Mouse (Mus musculus) adrenal gland, postnatal 25 days (tissue): ENCODE results near the gene Gper1. TPM values are rescaled to one million over a fixed set of nuclear protein-coding genes. Genes with fewer than 3 reads are reported as not detected.
"Not testable (repeated sequence)": the region's sequence is repeated elsewhere in the genome, so short reads cannot be mapped to it uniquely, and the experiment has no call there.

Experiments used
- DNase-seq: peaks from one replicate; pipeline ENCODE4 v3.0.0; 2021; ENCODE audit warnings: mixed read lengths
- total RNA-seq: library from RNA; stranded (reverse); gene quantifications from 2 replicates; pipeline ENCODE4 v1.2.3, GENCODE M21; 2021

The Gper1 gene
- total RNA-seq, 1 experiment from 2014 or later = 4.8 TPM

- DNase-seq = not testable (repeated sequence)
These were observed 32.4 kb upstream of the Gper1 start for GRCm38 (mm10) chr5:139390324-139391119.

GRCm38 (mm10) chr5:139391309-139391990, 31.5 kb upstream of the Gper1 start:
- DNase-seq = no peak

GRCm38 (mm10) chr5:139392219-139393196, 30.4 kb upstream of the Gper1 start:
- no peak for DNase-seq

- DNase-seq = no peak
These were observed 29.8 kb upstream of the Gper1 start for GRCm38 (mm10) chr5:139393197-139393588.

- no peak for DNase-seq
These were observed 28.6 kb upstream of the Gper1 start for GRCm38 (mm10) chr5:139394399-139394798.

- no peak for DNase-seq
These were observed 27.4 kb upstream of the Gper1 start for GRCm38 (mm10) chr5:139395528-139395927.

GRCm38 (mm10) chr5:139397359-139397916, 25.5 kb upstream of the Gper1 start:
- DNase-seq = no peak

- DNase-seq = peak; percentile 91
These were observed 24.8 kb upstream of the Gper1 start for GRCm38 (mm10) chr5:139397959-139398753.

GRCm38 (mm10) chr5:139398786-139399185, 24.2 kb upstream of the Gper1 start:
- DNase-seq = no peak

GRCm38 (mm10) chr5:139399991-139400390, 23.0 kb upstream of the Gper1 start:
- peak; percentile 47 for DNase-seq

- no peak for DNase-seq
These were observed 20.8 kb upstream of the Gper1 start for GRCm38 (mm10) chr5:139402106-139402505.

GRCm38 (mm10) chr5:139403692-139404260, 19.2 kb upstream of the Gper1 start:
- DNase-seq = no peak

GRCm38 (mm10) chr5:139404801-139405401, 18.1 kb upstream of the Gper1 start, which contains the start of gene C130050O18Rik:
Gene C130050O18Rik, plus strand, starts transcription at chr5:139405280.
- DNase-seq = no peak

GRCm38 (mm10) chr5:139405478-139405877, 17.5 kb upstream of the Gper1 start:
- no peak for DNase-seq

- no peak for DNase-seq
These were observed 17.0 kb upstream of the Gper1 start for GRCm38 (mm10) chr5:139405953-139406352.

GRCm38 (mm10) chr5:139407121-139407885, 15.6 kb upstream of the Gper1 start:
- peak; percentile 60 for DNase-seq

GRCm38 (mm10) chr5:139408511-139408910, 14.4 kb upstream of the Gper1 start:
- DNase-seq = no peak

- peak; percentile 81 for DNase-seq
These were observed 13.5 kb upstream of the Gper1 start for GRCm38 (mm10) chr5:139409412-139409811.

GRCm38 (mm10) chr5:139410056-139410455, 12.9 kb upstream of the Gper1 start:
- no peak for DNase-seq
